Mouse (Mus musculus) thymus, adult 2 months (tissue): ENCODE measurements around the gene Glis2. TPM values are rescaled to one million over a fixed set of nuclear protein-coding genes. Genes with fewer than 3 reads are reported as not detected.
A peak's percentile ranks its signal among the peaks of the same experiment; 100 is the strongest.

ENCODE experiments used
- DNase-seq: peaks from one replicate; pipeline ENCODE4 v3.0.0; 2021
- H3K27ac ChIP-seq: fragments of 200-500 bp; 2 replicates; pipeline ENCODE4 v1.5.1; 2012; ENCODE audit warnings: low read length, control low read depth; ENCODE audit not compliant: control insufficient read depth, insufficient read depth
- H3K27me3 ChIP-seq: fragments of 200-500 bp; 2 replicates; pipeline ENCODE4 v1.6.1; 2012; ENCODE audit warnings: mild to moderate bottlenecking, low read length, moderate library complexity, mixed read lengths; ENCODE audit not compliant: control insufficient read depth, insufficient read depth
- H3K36me3 ChIP-seq: fragments of 200-500 bp; 2 replicates; pipeline ENCODE4 v1.6.1; 2012; ENCODE audit warnings: mild to moderate bottlenecking, low read length, moderate library complexity; ENCODE audit not compliant: control insufficient read depth, insufficient read depth
- H3K4me1 ChIP-seq: fragments of 200-500 bp; replicated peaks from 2 replicates; pipeline ENCODE4 v1.6.1; 2012; ENCODE audit warnings: low read length; ENCODE audit not compliant: control insufficient read depth, insufficient read depth
- H3K4me3 ChIP-seq: fragments of 200-500 bp; 2 replicates; pipeline ENCODE4 v1.5.1; 2012; ENCODE audit warnings: mild to moderate bottlenecking, low read length, control low read depth, moderate library complexity; ENCODE audit not compliant: control insufficient read depth, insufficient read depth
- CTCF ChIP-seq: fragments of 200-500 bp; IDR thresholded peaks from 2 replicates; pipeline ENCODE4 v1.5.1; 2012; ENCODE audit warnings: mild to moderate bottlenecking, control low read depth, low read length, moderate library complexity, borderline replicate concordance; ENCODE audit not compliant: control insufficient read depth, poor library complexity, insufficient read depth; ENCODE audit errors: extremely low read depth
- POLR2A ChIP-seq: fragments of 200-500 bp; IDR thresholded peaks from 2 replicates; pipeline ENCODE4 v1.6.1; 2012; ENCODE audit warnings: mild to moderate bottlenecking, low read length, control low read depth, moderate library complexity; ENCODE audit not compliant: control insufficient read depth, poor library complexity, insufficient read depth; ENCODE audit errors: extremely low read depth
- WGBS: fragments of 180-500 bp; shearing (Covaris S2); methylation state at CpG from one replicate; pipeline ENCODE4 v1.1.7; 2018; 5-methylcytosine and 5-hydroxymethylcytosine counted together
- polyA plus RNA-seq: library from polyadenylated mRNA; depleted of rRNA; stranded (reverse); fragments of >200 nt; gene quantifications from 2 replicates; pipeline ENCODE4 v1.2.3, GENCODE M21; 2012

Gene Glis2
- polyA plus RNA-seq, 1 experiment = 14.3 TPM

GRCm38 (mm10) chr16:4558980-4559631 lies 35.4 kb upstream of the Glis2 start:
- Histone ChIP-seq H3K36me3 (no peaks in the 10 kb centered on the region), H3K4me3 (peak overlapping the region; percentile 78), H3K4me1 (peaks cover 18% of the 10 kb centered on the region), H3K27ac (peak overlapping the region; percentile 66; the same call in 1 of the 2 replicates), H3K27me3 (no peaks in the 10 kb centered on the region)
- peak; percentile 68 for DNase-seq
- under 1% methylated on average over 43 of the region's 43 CpGs for whole genome bisulfite sequencing
- no peak; the same call in 1 of the 2 replicates for TF ChIP-seq CTCF
- TF ChIP-seq POLR2A = peak; percentile 47; the same call in 1 of the 2 replicates

DNA sequence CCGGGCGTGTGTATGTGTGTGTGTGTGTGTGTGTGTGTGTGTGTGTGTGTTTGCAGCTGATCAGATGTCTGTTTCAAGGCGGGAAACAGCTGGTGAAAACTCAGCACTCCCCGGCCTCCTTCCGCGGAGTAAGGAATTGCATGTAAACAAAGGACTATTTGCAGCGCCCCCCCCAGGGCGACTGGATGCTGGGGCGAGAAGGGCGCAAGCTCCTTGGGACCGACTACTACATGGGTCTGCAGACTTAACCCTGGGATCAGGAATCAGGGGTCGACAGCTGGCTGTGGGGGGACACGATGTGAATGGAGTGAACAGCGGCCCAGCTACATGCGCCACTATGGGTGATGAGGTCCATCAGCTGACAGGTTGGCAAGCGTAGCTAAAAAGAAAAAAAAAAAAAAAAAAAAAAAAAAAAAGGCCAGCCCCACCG lies 34.8 kb upstream of the Glis2 start, which contains the start of gene Tfap4:
Tfap4 (minus strand) TSS at position 140 of the 430 bp plus-strand sequence.
- Histone ChIP-seq H3K4me1 (peaks cover 18% of the 10 kb centered on the region), H3K4me3 (peak within 1 kb of the TSS; percentile 78), H3K27me3 (no peaks in the 10 kb centered on the region), H3K36me3 (no peaks in the 10 kb centered on the region), H3K27ac (peak within 1 kb of the TSS; percentile 75)
- peak; percentile 86 for DNase-seq
- no peak for TF ChIP-seq POLR2A
- peak; percentile 66; the same call in 1 of the 2 replicates for TF ChIP-seq CTCF
- WGBS = under 1% methylated on average over 17 of the region's 17 CpGs

- Histone ChIP-seq H3K27me3 (no peaks in the 10 kb centered on the region), H3K36me3 (no peaks in the 10 kb centered on the region), H3K27ac (peak overlapping the region; percentile 75), H3K4me1 (peaks cover 18% of the 10 kb centered on the region), H3K4me3 (peak overlapping the region; percentile 78)
- no peak for TF ChIP-seq POLR2A
- TF ChIP-seq CTCF = peak; percentile 85
- WGBS = 2% methylated on average over 43 of the region's 43 CpGs
- DNase-seq = peak; percentile 67
Observed at GRCm38 (mm10) chr16:4560145-4560952, 34.2 kb upstream of the Glis2 start.

- WGBS = 23% methylated on average over 4 of the region's 4 CpGs
- Histone ChIP-seq H3K4me1 (no peaks in the 10 kb centered on the region), H3K27ac (no peak overlapping the region), H3K36me3 (no peaks in the 10 kb centered on the region), H3K4me3 (no peak overlapping the region), H3K27me3 (no peaks in the 10 kb centered on the region)
- TF ChIP-seq CTCF (no peak), POLR2A (no peak)
- peak; percentile 82 for DNase-seq
Observed at GRCm38 (mm10) chr16:4567912-4568311, 26.6 kb upstream of the Glis2 start.

DNA sequence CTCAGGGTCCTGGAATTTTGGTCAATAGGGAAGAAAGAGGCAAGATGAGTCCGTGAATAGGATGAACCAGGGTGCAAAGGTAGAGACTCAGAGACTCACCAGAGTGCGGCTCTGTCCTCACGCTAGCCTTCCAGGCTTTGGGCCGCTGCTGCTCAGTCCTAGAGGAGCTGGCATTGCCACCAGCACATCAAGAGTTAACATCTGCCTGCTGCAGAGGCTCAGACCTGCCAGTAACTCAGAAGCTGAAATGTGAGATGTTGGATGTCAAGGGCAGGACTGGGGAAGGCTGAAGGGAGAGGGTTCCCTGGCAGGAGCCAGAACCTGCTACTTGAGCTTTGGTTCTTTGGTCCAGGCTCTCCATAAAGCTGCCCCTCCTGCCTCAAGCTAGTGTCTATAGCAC lies 23.8 kb upstream of the Glis2 start:
- Histone ChIP-seq H3K4me1 (no peaks in the 10 kb centered on the region), H3K27me3 (no peaks in the 10 kb centered on the region), H3K4me3 (no peak overlapping the region), H3K27ac (no peak overlapping the region), H3K36me3 (no peaks in the 10 kb centered on the region)
- 100% methylated on average over 4 of the region's 4 CpGs for WGBS
- TF ChIP-seq CTCF (no peak), POLR2A (no peak)
- no peak for DNase-seq

DNA sequence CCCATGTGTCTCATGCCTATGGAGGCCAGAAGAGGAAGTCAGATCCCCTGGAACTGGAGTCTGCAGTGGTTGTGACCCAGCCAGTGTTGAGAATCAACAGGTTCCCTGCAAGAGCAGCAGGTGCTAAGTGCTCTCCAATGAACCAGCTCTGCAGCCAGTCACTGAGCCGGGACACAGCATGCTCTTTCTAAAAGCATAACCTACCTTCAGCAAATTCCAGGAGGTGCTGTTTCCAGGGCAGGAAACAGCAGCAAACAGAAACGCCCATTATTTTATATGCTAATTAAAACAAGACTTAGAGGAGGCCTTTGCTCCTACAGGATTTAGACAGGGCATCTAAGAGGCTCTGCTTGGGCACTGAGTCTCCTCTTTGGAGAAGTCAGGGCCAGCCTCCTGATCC lies 18.5 kb upstream of the Glis2 start:
- DNase-seq = no peak
- Histone ChIP-seq H3K27ac (no peak overlapping the region), H3K36me3 (no peaks in the 10 kb centered on the region), H3K4me1 (peaks cover 9% of the 10 kb centered on the region), H3K4me3 (no peak overlapping the region), H3K27me3 (no peaks in the 10 kb centered on the region)
- WGBS = 83% methylated on average over 2 of the region's 2 CpGs
- TF ChIP-seq POLR2A (no peak), CTCF (no peak)
